Mouse (Mus musculus) MEL (cell line): ENCODE results near the gene Lmod1. TPM values are rescaled to one million over a fixed set of nuclear protein-coding genes. Genes with fewer than 3 reads are reported as not detected.

ENCODE experiments used
- DNase-seq: peaks from one replicate; pipeline ENCODE4 v3.0.0; 2011; ENCODE audit warnings: low read depth, low spot score
- H3K27ac ChIP-seq: 2 replicates; pipeline ENCODE4 v1.5.1; 2012; ENCODE audit warnings: low read depth, mild to moderate bottlenecking, control low read depth, low read length, moderate library complexity; ENCODE audit not compliant: control insufficient read depth
- H3K27me3 ChIP-seq, 2 experiments: fragments of 150-350 bp in 1 of 2; sonication (generic) in 1 of 2; 2 replicates each; pipeline ENCODE4 v1.6.1; 2012; ENCODE audit warnings: low read length in 2 of 2, mild to moderate bottlenecking in 2 of 2, improper control_type of control experiment in 1 of 2, moderate library complexity in 1 of 2; ENCODE audit not compliant: insufficient read depth in 2 of 2, control insufficient read depth in 1 of 2
- H3K36me3 ChIP-seq, 2 experiments: 2 replicates each; pipeline ENCODE4 v1.6.1; 2012 to 2014; ENCODE audit warnings: low read length in 2 of 2, improper control_type of control experiment in 1 of 2, inconsistent platforms in 1 of 2, mild to moderate bottlenecking in 1 of 2; ENCODE audit not compliant: insufficient read depth in 2 of 2, control insufficient read depth in 1 of 2
- H3K4me1 ChIP-seq, 2 experiments: fragments of 150-350 bp in 1 of 2; sonication (generic) in 1 of 2; 2 replicates each; pipeline ENCODE4 v1.6.1; 2012; ENCODE audit warnings: low read length in 2 of 2, improper control_type of control experiment in 1 of 2, mild to moderate bottlenecking in 1 of 2; ENCODE audit not compliant: insufficient read depth in 2 of 2, control insufficient read depth in 1 of 2
- H3K4me3 ChIP-seq, 2 experiments: fragments of 150-350 bp in 1 of 2; sonication (generic) in 1 of 2; 2 replicates each; pipeline ENCODE4 v1.5.1; 2012; ENCODE audit warnings: low read depth in 2 of 2, low read length in 2 of 2, mild to moderate bottlenecking in 2 of 2, moderate library complexity in 2 of 2, control low read depth in 1 of 2, improper control_type of control experiment in 1 of 2; ENCODE audit not compliant: control insufficient read depth in 1 of 2, insufficient read depth in 1 of 2
- H3K79me2 ChIP-seq: 2 replicates; pipeline ENCODE4 v1.6.1; 2012; ENCODE audit warnings: mild to moderate bottlenecking, low read length, moderate library complexity; ENCODE audit not compliant: control insufficient read depth, poor library complexity, insufficient read depth
- H3K9ac ChIP-seq: 2 replicates; pipeline ENCODE4 v1.6.1; 2012; ENCODE audit warnings: low read depth, mild to moderate bottlenecking, control low read depth, low read length, moderate library complexity; ENCODE audit not compliant: control insufficient read depth, poor library complexity, severe bottlenecking
- H3K9me3 ChIP-seq: fragments of 150-350 bp; sonication (generic); replicated peaks from 2 replicates; pipeline ENCODE4 v1.6.1; 2012; ENCODE audit warnings: mild to moderate bottlenecking, low read length, improper control_type of control experiment, moderate library complexity; ENCODE audit not compliant: insufficient read depth
- BHLHE40 ChIP-seq: IDR thresholded peaks from 2 replicates; pipeline ENCODE4 v1.6.1; 2012; ENCODE audit warnings: low read depth, mild to moderate bottlenecking, inconsistent platforms, low read length, improper control_type of control experiment, borderline replicate concordance
- CHD1 ChIP-seq: IDR thresholded peaks from 2 replicates; pipeline ENCODE4 v1.6.1; 2012; ENCODE audit warnings: low read depth, mild to moderate bottlenecking, inconsistent platforms, low read length, improper control_type of control experiment
- CTCF ChIP-seq, 3 experiments: IDR thresholded peaks in 2 of 3; conservative IDR thresholded peaks in 1 of 3; 2 replicates each; pipeline ENCODE4 v1.5.1; 2011 to 2012; ENCODE audit warnings: low read length in 3 of 3, low read depth in 2 of 3, mild to moderate bottlenecking in 2 of 3, improper control_type of control experiment in 1 of 3, inconsistent platforms in 1 of 3, mixed read lengths in 1 of 3, moderate library complexity in 1 of 3; ENCODE audit not compliant: control insufficient read depth in 1 of 3, insufficient read depth in 1 of 3, poor library complexity in 1 of 3, severe bottlenecking in 1 of 3
- E2F4 ChIP-seq: IDR thresholded peaks from 2 replicates; pipeline ENCODE4 v1.6.1; 2011; ENCODE audit warnings: low read depth, low read length, improper control_type of control experiment, borderline replicate concordance
- EP300 ChIP-seq, 2 experiments: IDR thresholded peaks; 2 replicates each; pipeline ENCODE4 v1.6.1; 2011; ENCODE audit warnings: improper control_type of control experiment in 2 of 2, low read length in 2 of 2, low read depth in 1 of 2, mild to moderate bottlenecking in 1 of 2
- ETS1 ChIP-seq: IDR thresholded peaks from 2 replicates; pipeline ENCODE4 v1.6.1; 2012; ENCODE audit warnings: low read depth, mild to moderate bottlenecking, inconsistent platforms, low read length, improper control_type of control experiment, moderate library complexity
- GABPA ChIP-seq: IDR thresholded peaks from 2 replicates; pipeline ENCODE4 v1.6.1; 2012; ENCODE audit warnings: low read depth, mild to moderate bottlenecking, inconsistent platforms, low read length, improper control_type of control experiment, moderate library complexity
- HCFC1 ChIP-seq: IDR thresholded peaks from 2 replicates; pipeline ENCODE4 v1.6.1; 2012; ENCODE audit warnings: low read depth, mild to moderate bottlenecking, inconsistent platforms, low read length, improper control_type of control experiment, moderate library complexity
- MAX ChIP-seq: IDR thresholded peaks from 2 replicates; pipeline ENCODE4 v1.6.1; 2011; ENCODE audit warnings: low read length, improper control_type of control experiment
- MAZ ChIP-seq: IDR thresholded peaks from 2 replicates; pipeline ENCODE4 v1.6.1; 2012; ENCODE audit warnings: low read depth, mild to moderate bottlenecking, inconsistent platforms, low read length, improper control_type of control experiment
- MEF2A ChIP-seq: IDR thresholded peaks from 2 replicates; pipeline ENCODE4 v1.6.1; 2014; ENCODE audit warnings: low read depth, mild to moderate bottlenecking, inconsistent platforms, low read length, improper control_type of control experiment; ENCODE audit not compliant: poor library complexity, insufficient replicate concordance, severe bottlenecking; ENCODE audit errors: extremely low read depth
- MXI1 ChIP-seq: IDR thresholded peaks from 2 replicates; pipeline ENCODE4 v1.6.1; 2011; ENCODE audit warnings: mild to moderate bottlenecking, low read depth, low read length, improper control_type of control experiment
- MYB ChIP-seq: IDR thresholded peaks from 2 replicates; pipeline ENCODE4 v1.6.1; 2011; ENCODE audit warnings: mild to moderate bottlenecking, low read depth, low read length, improper control_type of control experiment
- MYC ChIP-seq: IDR thresholded peaks from 2 replicates; pipeline ENCODE4 v1.6.1; 2011; ENCODE audit warnings: low read depth, mild to moderate bottlenecking, low read length, improper control_type of control experiment, moderate library complexity
- NRF1 ChIP-seq: IDR thresholded peaks from 2 replicates; pipeline ENCODE4 v1.6.1; 2014; ENCODE audit warnings: low read depth, mild to moderate bottlenecking, inconsistent platforms, low read length, improper control_type of control experiment, moderate library complexity; ENCODE audit not compliant: poor library complexity, insufficient read depth, severe bottlenecking
- POLR2AphosphoS2 ChIP-seq: IDR thresholded peaks from 2 replicates; pipeline ENCODE4 v1.6.1; 2011; ENCODE audit warnings: low read length, improper control_type of control experiment
- RAD21 ChIP-seq: IDR thresholded peaks from 2 replicates; pipeline ENCODE4 v1.6.1; 2011; ENCODE audit warnings: mild to moderate bottlenecking, low read depth, low read length, improper control_type of control experiment
- RCOR1 ChIP-seq: IDR thresholded peaks from 2 replicates; pipeline ENCODE4 v1.6.1; 2012; ENCODE audit warnings: low read depth, mild to moderate bottlenecking, inconsistent platforms, low read length, improper control_type of control experiment
- SIN3A ChIP-seq: IDR thresholded peaks from 2 replicates; pipeline ENCODE4 v1.6.1; 2012; ENCODE audit warnings: low read length, improper control_type of control experiment, inconsistent platforms
- SMC3 ChIP-seq: IDR thresholded peaks from 2 replicates; pipeline ENCODE4 v1.6.1; 2011; ENCODE audit warnings: low read depth, low read length, improper control_type of control experiment
- TAL1 ChIP-seq: IDR thresholded peaks from 2 replicates; pipeline ENCODE4 v1.6.1; 2012; ENCODE audit warnings: mild to moderate bottlenecking, inconsistent platforms, low read length, moderate library complexity, mixed read lengths
- TBP ChIP-seq: IDR thresholded peaks from 2 replicates; pipeline ENCODE4 v1.8.0; 2011; ENCODE audit warnings: low read depth, low read length, improper control_type of control experiment
- TCF12 ChIP-seq: IDR thresholded peaks from 2 replicates; pipeline ENCODE4 v1.6.1; 2014; ENCODE audit warnings: low read depth, mild to moderate bottlenecking, inconsistent platforms, low read length, improper control_type of control experiment, moderate library complexity
- UBTF ChIP-seq: IDR thresholded peaks from 2 replicates; pipeline ENCODE4 v1.6.1; 2012; ENCODE audit warnings: low read depth, mild to moderate bottlenecking, inconsistent platforms, low read length, improper control_type of control experiment, moderate library complexity, borderline replicate concordance; ENCODE audit not compliant: insufficient read depth
- USF1 ChIP-seq: IDR thresholded peaks from 2 replicates; pipeline ENCODE4 v1.6.1; 2014; ENCODE audit warnings: low read depth, mild to moderate bottlenecking, inconsistent platforms, low read length, improper control_type of control experiment, moderate library complexity
- USF2 ChIP-seq, 2 experiments: IDR thresholded peaks; 2 replicates each; pipeline ENCODE4 v1.6.1; 2011 to 2012; ENCODE audit warnings: improper control_type of control experiment in 2 of 2, low read length in 2 of 2, borderline replicate concordance in 1 of 2, inconsistent platforms in 1 of 2, low read depth in 1 of 2, mild to moderate bottlenecking in 1 of 2; ENCODE audit not compliant: insufficient read depth in 1 of 2
- ZC3H11A ChIP-seq: IDR thresholded peaks from 2 replicates; pipeline ENCODE4 v1.6.1; 2012; ENCODE audit warnings: low read depth, mild to moderate bottlenecking, inconsistent platforms, low read length, improper control_type of control experiment
- ZMIZ1 ChIP-seq: IDR thresholded peaks from 2 replicates; pipeline ENCODE4 v1.6.1; 2012; ENCODE audit warnings: low read depth, mild to moderate bottlenecking, inconsistent platforms, low read length, improper control_type of control experiment, moderate library complexity
- ZNF384 ChIP-seq: IDR thresholded peaks from 2 replicates; pipeline ENCODE4 v1.6.1; 2012; ENCODE audit warnings: low read depth, mild to moderate bottlenecking, inconsistent platforms, low read length, improper control_type of control experiment
- polyA plus RNA-seq, 2 experiments: library from polyadenylated mRNA; stranded (reverse) in 1 of 2; unstranded in 1 of 2; fragments of >175 nt in 1 of 2; fragments of >200 nt in 1 of 2; gene quantifications; 2 replicates each; pipeline versions ENCODE4 v1.2.1 to v1.2.4; 2012; ENCODE audit warnings: low replicate concordance in 2 of 2, low read depth in 1 of 2; ENCODE audit not compliant: insufficient read length in 2 of 2, insufficient read depth in 1 of 2, missing spikeins in 1 of 2
- total RNA-seq: library from RNA; depleted of rRNA; stranded (reverse); fragments of 300-350 nt; gene quantifications from 2 replicates; pipeline ENCODE4 v1.2.3, GENCODE M21; 2012

Gene Lmod1
- total and polyA plus RNA-seq, 3 experiments: not detected

DNA sequence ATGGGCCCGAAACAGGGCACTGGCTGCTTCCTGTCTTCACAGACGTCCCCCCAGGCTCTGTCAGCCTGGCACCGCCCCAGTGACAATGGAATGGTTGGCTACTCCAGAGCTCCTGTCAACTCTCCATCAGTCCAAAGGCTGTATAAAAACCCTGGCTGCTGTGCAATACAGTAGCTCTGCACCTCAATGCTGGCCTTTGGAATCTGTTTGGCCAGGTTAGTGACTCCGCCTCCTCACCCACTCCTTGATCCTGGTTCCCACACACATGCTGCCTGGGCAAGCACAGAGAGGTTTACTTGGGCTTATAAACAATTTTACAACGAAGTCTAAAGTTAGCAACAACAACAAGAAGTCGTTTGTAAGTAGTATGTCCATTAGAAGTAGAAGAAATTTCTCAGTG, 13.3 kb upstream of the Lmod1 start:
- no peak overlapping the region for H3K9ac ChIP-seq
- H3K27me3 ChIP-seq: no peaks in the 10 kb centered on the region
- no peak overlapping the region for H3K27ac ChIP-seq
- no peak overlapping the region for H3K4me3 ChIP-seq
- no peak for TF ChIP-seq CTCF (IDR thresholded peaks at IDR 0.05 in 2 of 3, conservative IDR thresholded peaks at IDR 0.05 in 1 of 3; ENCODE audit: control insufficient read depth in 1 of 3, insufficient read depth in 1 of 3, low read depth in 2 of 3, low read length in 3 of 3, poor library complexity in 1 of 3, severe bottlenecking in 1 of 3)
- no peak for TF ChIP-seq TBP
- TF ChIP-seq MEF2A: no peak
- TF ChIP-seq ZMIZ1: no peak
- TF ChIP-seq SMC3: no peak
- TF ChIP-seq MXI1: no peak
- TF ChIP-seq RAD21: no peak
- TF ChIP-seq TCF12: no peak
- TF ChIP-seq CHD1: no peak
- no peak for TF ChIP-seq NRF1
- TF ChIP-seq POLR2AphosphoS2: no peak
- no peak for TF ChIP-seq ZNF384
- TF ChIP-seq UBTF: no peak
- no peak for TF ChIP-seq RCOR1
- TF ChIP-seq TAL1: no peak
- no peak for TF ChIP-seq SIN3A
- TF ChIP-seq MAX: no peak
- TF ChIP-seq USF1: no peak
- no peak for TF ChIP-seq E2F4
- TF ChIP-seq MYC: no peak
- no peak for DNase-seq
- peaks cover 36% of the 10 kb centered on the region for H3K79me2 ChIP-seq
- H3K4me1 ChIP-seq: peaks cover 4 to 13% of the 10 kb centered on the region in 2 experiments; a peak in 3 of 4 replicates
- no peaks in the 10 kb centered on the region for H3K9me3 ChIP-seq
- H3K36me3 ChIP-seq: peaks cover 9 to 17% of the 10 kb centered on the region in 2 experiments

DNA sequence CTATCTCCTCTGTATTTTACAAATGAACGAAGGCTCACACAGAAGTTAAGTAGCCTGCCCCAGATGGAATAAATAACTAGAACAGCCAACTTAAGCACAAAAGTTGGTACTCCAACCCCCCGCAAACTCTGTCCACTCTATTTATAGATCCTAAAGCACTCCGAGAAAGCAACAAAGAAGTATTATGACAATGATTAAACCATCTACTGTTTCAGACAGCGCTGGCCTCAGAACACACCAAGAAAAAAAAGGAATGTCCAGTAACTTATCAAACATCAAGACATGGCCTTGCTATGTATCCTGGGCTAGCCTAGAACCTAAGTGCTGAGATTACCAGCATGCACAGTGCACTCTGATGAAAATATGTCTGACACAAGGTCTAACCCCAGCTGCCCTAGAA, 12.4 kb upstream of the Lmod1 start:
- no peak for DNase-seq
- Histone ChIP-seq H3K79me2 (peaks cover 36% of the 10 kb centered on the region), H3K36me3 (peaks cover 9 to 17% of the 10 kb centered on the region in 2 experiments), H3K4me3 (peak overlapping the region; percentile 89 to 96), H3K9me3 (no peaks in the 10 kb centered on the region), H3K9ac (peak overlapping the region; percentile 96), H3K27ac (no peak overlapping the region), H3K4me1 (peaks cover 4 to 13% of the 10 kb centered on the region in 2 experiments; a peak in 3 of 4 replicates), H3K27me3 (no peaks in the 10 kb centered on the region)
- TF ChIP-seq MAX: no peak
- TF ChIP-seq ZMIZ1: no peak
- no peak for TF ChIP-seq CTCF (IDR thresholded peaks at IDR 0.05 in 2 of 3, conservative IDR thresholded peaks at IDR 0.05 in 1 of 3; ENCODE audit: control insufficient read depth in 1 of 3, insufficient read depth in 1 of 3, low read depth in 2 of 3, low read length in 3 of 3, poor library complexity in 1 of 3, severe bottlenecking in 1 of 3)
- no peak for TF ChIP-seq HCFC1
- TF ChIP-seq USF2 (IDR thresholded peaks at IDR 0.05; ENCODE audit: borderline replicate concordance in 1 of 2, insufficient read depth in 1 of 2, low read depth in 1 of 2, low read length in 2 of 2): no peak
- no peak for TF ChIP-seq ZC3H11A
- no peak for TF ChIP-seq SMC3
- no peak for TF ChIP-seq MXI1
- TF ChIP-seq SIN3A: no peak; the same call in 1 of the 2 replicates
- TF ChIP-seq POLR2AphosphoS2: no peak
- no peak for TF ChIP-seq MYB
- no peak for TF ChIP-seq BHLHE40
- no peak for TF ChIP-seq E2F4
- no peak for TF ChIP-seq ZNF384
- no peak for TF ChIP-seq USF1
- TF ChIP-seq ETS1: no peak
- no peak for TF ChIP-seq MAZ
- TF ChIP-seq EP300 (IDR thresholded peaks at IDR 0.05; ENCODE audit: low read depth in 1 of 2, low read length in 2 of 2): no peak
- no peak for TF ChIP-seq GABPA
